Mouse (Mus musculus): Measurements from ENCODE around the gene Styxl1. TPM values are rescaled to one million over a fixed set of nuclear protein-coding genes. Genes with fewer than 3 reads are reported as not detected.

The Styxl1 gene
- polyA plus RNA-seq, 1 experiment from 2014 or later, result not detected

- Histone ChIP-seq H3K4me3 (replicated peaks) (no peak overlapping the region), H3K27me3 (no peaks in the 10 kb centered on the region), H3K9me3 (replicated peaks) (no peaks in the 10 kb centered on the region), H3K27ac (no peak overlapping the region), H3K9ac (no peak overlapping the region; the same call in 1 of the 2 replicates), H3K36me3 (peaks cover 14% of the 10 kb centered on the region), H3K4me1 (replicated peaks) (peaks cover 35% of the 10 kb centered on the region), H3K4me2 (no peak overlapping the region)
- DNase-seq (no peak), ATAC-seq (ENCODE audit: low read depth) (no peak)
- WGBS (ENCODE audit: insufficient replicate concordance), result 64% methylated on average over 9 of the region's 9 CpGs
These were observed 53.5 kb downstream of the Styxl1 start for GRCm38 (mm10) chr5:135724536-135725322.

GRCm38 (mm10) chr5:135723165-135723751 is 54.9 kb downstream of the Styxl1 start:
- H3K4me2 ChIP-seq, result no peak overlapping the region
- peaks cover 35% of the 10 kb centered on the region for H3K4me1 ChIP-seq (replicated peaks)
- DNase-seq, result no peak
- no peak for ATAC-seq (ENCODE audit: low read depth)
- WGBS (ENCODE audit: insufficient replicate concordance), result 56% methylated on average over 3 of the region's 3 CpGs
- no peak overlapping the region for H3K4me3 ChIP-seq (replicated peaks)
- H3K9me3 ChIP-seq (replicated peaks), result no peaks in the 10 kb centered on the region
- H3K27me3 ChIP-seq, result no peaks in the 10 kb centered on the region
- no peak overlapping the region for H3K27ac ChIP-seq
- H3K9ac ChIP-seq, result no peak overlapping the region
- peaks cover 6% of the 10 kb centered on the region for H3K36me3 ChIP-seq

DNA sequence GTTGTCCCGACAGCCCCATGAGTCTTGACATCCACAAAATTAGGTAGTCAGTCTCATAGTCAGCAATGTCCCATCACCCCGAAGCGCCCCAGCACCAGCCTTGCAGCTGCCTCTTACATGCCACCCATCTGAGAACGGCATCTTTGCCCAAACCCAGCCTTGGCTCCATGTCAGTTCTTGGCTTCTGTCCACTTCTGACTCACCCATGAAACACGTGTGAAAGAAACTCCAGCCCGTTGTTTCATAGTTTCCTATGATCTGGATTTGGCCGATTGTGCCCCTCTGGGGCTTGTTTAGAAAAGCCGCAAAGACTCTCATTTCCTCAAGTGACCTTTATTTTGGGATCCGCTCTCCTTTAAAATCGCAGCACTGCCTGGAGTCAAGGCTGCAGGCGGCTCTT is 56.1 kb downstream of the Styxl1 start:
- Histone ChIP-seq H3K4me2 (no peak overlapping the region), H3K4me1 (replicated peaks) (peaks cover 35% of the 10 kb centered on the region), H3K9me3 (replicated peaks) (no peaks in the 10 kb centered on the region), H3K9ac (no peak overlapping the region), H3K27ac (no peak overlapping the region), H3K27me3 (no peaks in the 10 kb centered on the region), H3K4me3 (replicated peaks) (no peak overlapping the region), H3K36me3 (peaks cover 9% of the 10 kb centered on the region)
- 78% methylated on average over 11 of the region's 11 CpGs for WGBS (ENCODE audit: insufficient replicate concordance)
- DNase-seq, result no peak
- ATAC-seq (ENCODE audit: low read depth), result no peak

- Histone ChIP-seq H3K4me3 (replicated peaks) (no peak overlapping the region), H3K36me3 (peaks cover 19% of the 10 kb centered on the region), H3K9me3 (replicated peaks) (no peaks in the 10 kb centered on the region), H3K9ac (no peak overlapping the region), H3K4me2 (no peak overlapping the region), H3K27ac (no peak overlapping the region), H3K27me3 (no peaks in the 10 kb centered on the region), H3K4me1 (replicated peaks) (peaks cover 28% of the 10 kb centered on the region; the same call in 1 of the 2 replicates)
- ATAC-seq (ENCODE audit: low read depth) (no peak), DNase-seq (no peak)
- 86% methylated on average over 8 of the region's 8 CpGs for WGBS (ENCODE audit: insufficient replicate concordance)
These were observed 57.1 kb downstream of the Styxl1 start for GRCm38 (mm10) chr5:135721076-135721475.

- WGBS (ENCODE audit: insufficient replicate concordance), result 75% methylated on average over 3 of the region's 3 CpGs
- no peaks in the 10 kb centered on the region for H3K27me3 ChIP-seq
- no peak overlapping the region for H3K4me3 ChIP-seq (replicated peaks)
- DNase-seq, result no peak
- H3K4me2 ChIP-seq, result no peak overlapping the region
- no peak for ATAC-seq (ENCODE audit: low read depth)
- H3K36me3 ChIP-seq, result peaks cover 26% of the 10 kb centered on the region
- peaks cover 19% of the 10 kb centered on the region; the same call in 1 of the 2 replicates for H3K4me1 ChIP-seq (replicated peaks)
- H3K27ac ChIP-seq, result no peak overlapping the region
- H3K9ac ChIP-seq, result no peak overlapping the region
- no peaks in the 10 kb centered on the region for H3K9me3 ChIP-seq (replicated peaks)
These were observed 58.1 kb downstream of the Styxl1 start for GRCm38 (mm10) chr5:135720121-135720520.

GRCm38 (mm10) chr5:135719586-135720120 is 58.5 kb downstream of the Styxl1 start:
- Histone ChIP-seq H3K9ac (no peak overlapping the region), H3K36me3 (peaks cover 26% of the 10 kb centered on the region), H3K27ac (no peak overlapping the region), H3K9me3 (replicated peaks) (no peaks in the 10 kb centered on the region), H3K4me2 (no peak overlapping the region), H3K4me3 (replicated peaks) (no peak overlapping the region), H3K4me1 (replicated peaks) (peaks cover 17% of the 10 kb centered on the region; the same call in 1 of the 2 replicates), H3K27me3 (no peaks in the 10 kb centered on the region)
- ATAC-seq (ENCODE audit: low read depth) (no peak), DNase-seq (no peak)
- 83% methylated on average over 10 of the region's 10 CpGs for WGBS (ENCODE audit: insufficient replicate concordance)

- Histone ChIP-seq H3K36me3 (peaks cover 26% of the 10 kb centered on the region), H3K4me1 (replicated peaks) (peaks cover 42% of the 10 kb centered on the region), H3K4me3 (replicated peaks) (no peak overlapping the region), H3K4me2 (no peak overlapping the region), H3K27ac (no peak overlapping the region), H3K27me3 (no peaks in the 10 kb centered on the region), H3K9me3 (replicated peaks) (no peaks in the 10 kb centered on the region), H3K9ac (no peak overlapping the region)
- ATAC-seq (ENCODE audit: low read depth), result no peak
- DNase-seq, result no peak
- WGBS (ENCODE audit: insufficient replicate concordance), result 49% methylated on average over 10 of the region's 10 CpGs
These were observed 62.6 kb downstream of the Styxl1 start for GRCm38 (mm10) chr5:135715624-135716023.

GRCm38 (mm10) chr5:135713441-135714218 is 64.6 kb downstream of the Styxl1 start:
- WGBS (ENCODE audit: insufficient replicate concordance), result 24% methylated on average over 16 of the region's 16 CpGs

DNA sequence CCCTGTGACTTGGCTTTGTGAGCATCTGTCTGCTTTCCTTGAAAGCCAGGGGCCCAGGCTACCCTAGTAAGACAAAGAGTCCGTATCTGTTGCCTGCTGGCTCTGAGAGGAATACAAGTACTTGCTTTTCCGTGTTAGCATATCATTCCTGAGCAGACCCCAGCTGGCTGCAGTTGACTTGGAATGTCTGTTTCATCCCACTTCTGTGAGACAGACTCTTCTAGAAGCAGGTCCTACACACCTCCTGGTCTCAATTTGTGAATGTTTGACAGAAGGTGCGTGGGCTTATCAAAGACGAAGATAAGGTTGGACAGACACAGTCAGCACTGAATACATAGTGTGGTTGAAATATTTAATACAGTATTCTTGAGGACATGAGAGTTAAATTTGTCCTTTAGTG is 65.4 kb downstream of the Styxl1 start:
- Histone ChIP-seq H3K27ac (no peak overlapping the region), H3K36me3 (peaks cover 28% of the 10 kb centered on the region), H3K27me3 (no peaks in the 10 kb centered on the region), H3K4me3 (replicated peaks) (no peak overlapping the region), H3K9me3 (replicated peaks) (no peaks in the 10 kb centered on the region), H3K4me1 (replicated peaks) (peaks cover 55% of the 10 kb centered on the region), H3K4me2 (no peak overlapping the region), H3K9ac (no peak overlapping the region)
- DNase-seq, result no peak
- no peak for ATAC-seq (ENCODE audit: low read depth)
- 14% methylated on average over 4 of the region's 4 CpGs for WGBS (ENCODE audit: insufficient replicate concordance)

More at GRCm38 (mm10) chr5:135713441-135714218, 64.6 kb downstream of the Styxl1 start:
- peak; percentile 84 for ATAC-seq (ENCODE audit: low read depth)
- Histone ChIP-seq H3K27me3 (no peaks in the 10 kb centered on the region), H3K4me3 (replicated peaks) (no peak overlapping the region), H3K4me2 (peak overlapping the region; percentile 34), H3K9ac (no peak overlapping the region), H3K4me1 (replicated peaks) (peaks cover 51% of the 10 kb centered on the region), H3K27ac (peak overlapping the region; percentile 24), H3K9me3 (replicated peaks) (no peaks in the 10 kb centered on the region), H3K36me3 (peaks cover 28% of the 10 kb centered on the region)
- DNase-seq, result peak; percentile 63

DNA sequence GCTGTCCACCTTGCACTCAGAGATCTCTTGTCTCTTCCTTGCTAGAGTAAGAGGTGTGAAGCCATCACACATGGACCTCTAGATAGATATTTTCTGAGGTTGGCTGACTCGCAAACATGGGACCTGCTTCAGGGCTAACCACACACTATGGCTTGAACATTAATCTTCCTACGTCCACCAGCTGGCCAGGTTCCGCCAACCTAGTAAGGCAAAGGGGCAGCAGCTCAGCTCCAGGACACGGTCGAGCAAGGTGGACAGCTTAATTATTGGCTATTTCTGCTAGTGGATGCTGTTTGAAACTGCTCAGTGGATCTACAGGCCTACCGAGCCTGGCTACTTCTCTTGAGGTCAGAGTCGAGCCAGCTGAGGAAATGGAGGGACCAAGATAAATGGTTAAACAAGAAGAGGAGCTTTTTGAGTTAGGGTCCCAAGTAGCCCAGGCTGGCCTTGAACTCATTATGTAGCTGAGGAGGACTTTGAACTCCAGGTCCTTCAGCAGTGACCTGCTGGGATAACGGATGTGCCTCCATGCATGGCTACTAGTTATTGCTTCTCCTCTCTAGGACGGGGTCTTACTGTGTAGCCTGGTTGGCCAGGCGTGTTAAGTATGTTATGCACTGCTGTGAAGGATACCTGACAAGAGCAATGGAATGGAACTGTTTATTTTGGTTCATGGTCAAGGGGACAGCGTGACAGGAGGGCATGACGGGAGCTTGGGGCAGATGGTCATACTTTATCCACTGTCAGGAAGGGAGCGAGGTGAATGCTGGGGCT is 66.4 kb downstream of the Styxl1 start:
- H3K4me2 ChIP-seq, result no peak overlapping the region
- no peaks in the 10 kb centered on the region for H3K27me3 ChIP-seq
- H3K36me3 ChIP-seq, result peaks cover 25% of the 10 kb centered on the region
- no peaks in the 10 kb centered on the region for H3K9me3 ChIP-seq (replicated peaks)
- peaks cover 63% of the 10 kb centered on the region for H3K4me1 ChIP-seq (replicated peaks)
- ATAC-seq (ENCODE audit: low read depth), result no peak
- H3K9ac ChIP-seq, result no peak overlapping the region
- no peak overlapping the region for H3K4me3 ChIP-seq (replicated peaks)
- no peak for DNase-seq
- H3K27ac ChIP-seq, result no peak overlapping the region; the same call in 1 of the 2 replicates
- WGBS (ENCODE audit: insufficient replicate concordance), result 66% methylated on average over 13 of the region's 13 CpGs

Measured in liver, embryonic 13.5 days (tissue).